Mouse (Mus musculus): ENCODE data around the gene Usp5. TPM values are rescaled to one million over a fixed set of nuclear protein-coding genes. Genes with fewer than 3 reads are reported as not detected.
"Not testable (repeated sequence)": the region's sequence is repeated elsewhere in the genome, so short reads cannot be mapped to it uniquely, and the experiment has no call there.

Gene Usp5
- polyA plus RNA-seq, 1 experiment: 37.4 TPM

- H3K4me1 ChIP-seq (ENCODE audit: control insufficient read depth, insufficient read depth, low read length): no peaks in the 10 kb centered on the region
- no peak for TF ChIP-seq POLR2A (IDR thresholded peaks at IDR 0.05; ENCODE audit: control insufficient read depth, low read depth, low read length)
- no peak for TF ChIP-seq CTCF (IDR thresholded peaks at IDR 0.05; ENCODE audit: control insufficient read depth, insufficient read depth, insufficient replicate concordance, low read depth, low read length)
- 0 out of 2 replicates have a peak, but pooled peaks cover 1% of the 10 kb centered on the region for H3K36me3 ChIP-seq (ENCODE audit: control insufficient read depth, insufficient read depth, low read length)
- H3K27me3 ChIP-seq (ENCODE audit: control insufficient read depth, insufficient read depth, low read length): no peaks in the 10 kb centered on the region
- H3K4me3 ChIP-seq (ENCODE audit: control insufficient read depth, low read depth, low read length): no peak overlapping the region
- H3K27ac ChIP-seq (ENCODE audit: control insufficient read depth, insufficient read depth, low read depth, low read length): no peak overlapping the region
Measured at GRCm38 (mm10) chr6:124836411-124836810, 7.1 kb upstream of the Usp5 start.

GRCm38 (mm10) chr6:124835531-124835930 lies 6.2 kb upstream of the Usp5 start:
- no peaks in the 10 kb centered on the region for H3K27me3 ChIP-seq (ENCODE audit: control insufficient read depth, insufficient read depth, low read length)
- peaks cover under 1% of the 10 kb centered on the region; the same call in 1 of the 2 replicates for H3K4me1 ChIP-seq (ENCODE audit: control insufficient read depth, insufficient read depth, low read length)
- no peak overlapping the region for H3K27ac ChIP-seq (ENCODE audit: control insufficient read depth, insufficient read depth, low read depth, low read length)
- no peak for TF ChIP-seq POLR2A (IDR thresholded peaks at IDR 0.05; ENCODE audit: control insufficient read depth, low read depth, low read length)
- H3K36me3 ChIP-seq (ENCODE audit: control insufficient read depth, insufficient read depth, low read length): peaks cover 3% of the 10 kb centered on the region
- H3K4me3 ChIP-seq (ENCODE audit: control insufficient read depth, low read depth, low read length): no peak overlapping the region

- Histone ChIP-seq H3K4me1 (ENCODE audit: control insufficient read depth, insufficient read depth, low read length) (peaks cover 4% of the 10 kb centered on the region), H3K4me3 (ENCODE audit: control insufficient read depth, low read depth, low read length) (no peak overlapping the region), H3K27ac (ENCODE audit: control insufficient read depth, insufficient read depth, low read depth, low read length) (no peak overlapping the region), H3K27me3 (ENCODE audit: control insufficient read depth, insufficient read depth, low read length) (no peaks in the 10 kb centered on the region), H3K36me3 (ENCODE audit: control insufficient read depth, insufficient read depth, low read length) (peaks cover 3% of the 10 kb centered on the region)
- TF ChIP-seq CTCF (IDR thresholded peaks at IDR 0.05; ENCODE audit: control insufficient read depth, insufficient read depth, insufficient replicate concordance, low read depth, low read length) (no peak), POLR2A (IDR thresholded peaks at IDR 0.05; ENCODE audit: control insufficient read depth, low read depth, low read length) (no peak)
Measured at GRCm38 (mm10) chr6:124834512-124835081, 5.3 kb upstream of the Usp5 start.

GRCm38 (mm10) chr6:124831649-124832048 lies 2.4 kb upstream of the Usp5 start:
- no peak overlapping the region for H3K4me3 ChIP-seq (ENCODE audit: control insufficient read depth, low read depth, low read length)
- no peak for TF ChIP-seq POLR2A (IDR thresholded peaks at IDR 0.05; ENCODE audit: control insufficient read depth, low read depth, low read length)
- no peak for TF ChIP-seq CTCF (IDR thresholded peaks at IDR 0.05; ENCODE audit: control insufficient read depth, insufficient read depth, insufficient replicate concordance, low read depth, low read length)
- H3K27ac ChIP-seq (ENCODE audit: control insufficient read depth, insufficient read depth, low read depth, low read length): no peak overlapping the region
- peaks cover 10% of the 10 kb centered on the region for H3K4me1 ChIP-seq (ENCODE audit: control insufficient read depth, insufficient read depth, low read length)
- no peaks in the 10 kb centered on the region for H3K27me3 ChIP-seq (ENCODE audit: control insufficient read depth, insufficient read depth, low read length)
- peaks cover 3% of the 10 kb centered on the region for H3K36me3 ChIP-seq (ENCODE audit: control insufficient read depth, insufficient read depth, low read length)

- not testable (repeated sequence) for H3K27ac ChIP-seq (ENCODE audit: control insufficient read depth, insufficient read depth, low read depth, low read length); H3K4me1 ChIP-seq (ENCODE audit: control insufficient read depth, insufficient read depth, low read length); H3K27me3 ChIP-seq (ENCODE audit: control insufficient read depth, insufficient read depth, low read length); H3K36me3 ChIP-seq (ENCODE audit: control insufficient read depth, insufficient read depth, low read length)
- peak overlapping the region; percentile 27; the same call in 1 of the 2 replicates for H3K4me3 ChIP-seq (ENCODE audit: control insufficient read depth, low read depth, low read length)
Measured at GRCm38 (mm10) chr6:124831199-124831598, 1.9 kb upstream of the Usp5 start.

- TF ChIP-seq CTCF (IDR thresholded peaks at IDR 0.05; ENCODE audit: control insufficient read depth, insufficient read depth, insufficient replicate concordance, low read depth, low read length): no peak
- TF ChIP-seq POLR2A (IDR thresholded peaks at IDR 0.05; ENCODE audit: control insufficient read depth, low read depth, low read length): peak; percentile 30; the same call in 1 of the 2 replicates
- Histone ChIP-seq H3K27ac (ENCODE audit: control insufficient read depth, insufficient read depth, low read depth, low read length) (peak overlapping the region; percentile 98), H3K4me1 (ENCODE audit: control insufficient read depth, insufficient read depth, low read length) (peaks cover 10% of the 10 kb centered on the region), H3K4me3 (ENCODE audit: control insufficient read depth, low read depth, low read length) (peak overlapping the region; percentile 99), H3K36me3 (ENCODE audit: control insufficient read depth, insufficient read depth, low read length) (peaks cover 3% of the 10 kb centered on the region), H3K27me3 (ENCODE audit: control insufficient read depth, insufficient read depth, low read length) (no peaks in the 10 kb centered on the region)
Measured at GRCm38 (mm10) chr6:124829799-124830700, 766 bp upstream of the Usp5 start.

- Histone ChIP-seq H3K36me3 (ENCODE audit: control insufficient read depth, insufficient read depth, low read length) (peaks cover 8% of the 10 kb centered on the region), H3K27ac (ENCODE audit: control insufficient read depth, insufficient read depth, low read depth, low read length) (peak overlapping the region; percentile 69), H3K4me1 (ENCODE audit: control insufficient read depth, insufficient read depth, low read length) (peaks cover 10% of the 10 kb centered on the region), H3K27me3 (ENCODE audit: control insufficient read depth, insufficient read depth, low read length) (no peaks in the 10 kb centered on the region), H3K4me3 (ENCODE audit: control insufficient read depth, low read depth, low read length) (peak overlapping the region; percentile 99)
- TF ChIP-seq CTCF (IDR thresholded peaks at IDR 0.05; ENCODE audit: control insufficient read depth, insufficient read depth, insufficient replicate concordance, low read depth, low read length) (no peak), POLR2A (IDR thresholded peaks at IDR 0.05; ENCODE audit: control insufficient read depth, low read depth, low read length) (no peak)
Measured at GRCm38 (mm10) chr6:124828101-124828592, 1.1 kb downstream of the Usp5 start.
